Mouse (Mus musculus) intestine, postnatal 0 days (tissue): Measurements from ENCODE around the gene Plau. TPM values are rescaled to one million over a fixed set of nuclear protein-coding genes. Genes with fewer than 3 reads are reported as not detected.

Experiments used
- ATAC-seq: fragments of 200-750 bp; cut with Nextera tagmentation; 2 replicates; pipeline ENCODE4 v1.8.0; 2017; ENCODE audit warnings: mild to moderate bottlenecking, moderate TSS enrichment, moderate library complexity
- H3K27ac ChIP-seq: fragments of 300-500 bp; sonication (generic); 2 replicates; pipeline ENCODE4 v1.5.1; 2014; ENCODE audit warnings: mild to moderate bottlenecking, low read depth, low read length, moderate library complexity
- H3K27me3 ChIP-seq: fragments of 300-500 bp; sonication (generic); replicated peaks from 2 replicates; pipeline ENCODE4 v1.6.1; 2014; ENCODE audit warnings: low read length, mixed read lengths; ENCODE audit not compliant: control insufficient read depth, insufficient read depth
- H3K36me3 ChIP-seq: fragments of 300-500 bp; sonication (generic); 2 replicates; pipeline ENCODE4 v1.6.1; 2014; ENCODE audit warnings: mild to moderate bottlenecking, moderate library complexity; ENCODE audit not compliant: control insufficient read depth, insufficient read depth
- H3K4me1 ChIP-seq: fragments of 300-500 bp; sonication (generic); replicated peaks from 2 replicates; pipeline ENCODE4 v1.6.1; 2014; ENCODE audit warnings: antibody characterized with exemption, low read length, mixed read lengths; ENCODE audit not compliant: control insufficient read depth, insufficient read depth
- H3K4me2 ChIP-seq: fragments of 300-500 bp; sonication (generic); replicated peaks from 2 replicates; pipeline ENCODE4 v1.6.1; 2014; ENCODE audit warnings: low read depth, mild to moderate bottlenecking, moderate library complexity
- H3K4me3 ChIP-seq: fragments of 300-500 bp; sonication (generic); 2 replicates; pipeline ENCODE4 v1.5.1; 2014; ENCODE audit warnings: low read depth, low read length
- H3K9ac ChIP-seq: fragments of 300-500 bp; sonication (generic); 2 replicates; pipeline ENCODE4 v1.6.1; 2014; ENCODE audit warnings: mild to moderate bottlenecking, low read depth, low read length
- H3K9me3 ChIP-seq: fragments of 300-500 bp; sonication (generic); 2 replicates; pipeline ENCODE4 v1.6.1; 2016; ENCODE audit warnings: mixed run types; ENCODE audit not compliant: control insufficient read depth
- CTCF ChIP-seq: sonication (generic); IDR thresholded peaks from 2 replicates; pipeline ENCODE4 v1.5.1; 2016; ENCODE audit warnings: low read depth, mild to moderate bottlenecking, control low read depth, antibody characterized with exemption, moderate library complexity
- WGBS: fragments of 180-500 bp; shearing (Covaris S2); extraction: QIAGEN DNeasy Blood & Tissue Kit; methylation state at CpG from one replicate; pipeline ENCODE4 v1.1.7; 2014; 5-methylcytosine and 5-hydroxymethylcytosine counted together
- polyA plus RNA-seq: library from polyadenylated mRNA; unstranded; fragments of >200 nt; fragmentation: Nextera tagmentation; extraction: Ambion mirVana; gene quantifications from 2 replicates; pipeline ENCODE4 v1.2.1, GENCODE M21; 2015

The Plau gene
- polyA plus RNA-seq, 1 experiment from 2014 or later = 2.7 TPM

- no peak overlapping the region for H3K9ac ChIP-seq
- no peaks in the 10 kb centered on the region for H3K4me1 ChIP-seq
- no peaks in the 10 kb centered on the region for H3K9me3 ChIP-seq
- H3K4me3 ChIP-seq = no peak overlapping the region
- H3K36me3 ChIP-seq = no peaks in the 10 kb centered on the region
- no peaks in the 10 kb centered on the region for H3K27me3 ChIP-seq
- no peak for TF ChIP-seq CTCF
- ATAC-seq = no peak
- H3K27ac ChIP-seq = no peak overlapping the region
- WGBS = 69% methylated on average over 7 of the region's 7 CpGs
- H3K4me2 ChIP-seq = no peak overlapping the region
Observed at GRCm38 (mm10) chr14:20846214-20846613, 9.8 kb downstream of the Plau start.

- H3K9me3 ChIP-seq = no peaks in the 10 kb centered on the region
- no peak overlapping the region for H3K4me2 ChIP-seq
- H3K4me3 ChIP-seq = no peak overlapping the region
- ATAC-seq = no peak
- no peaks in the 10 kb centered on the region for H3K36me3 ChIP-seq
- no peaks in the 10 kb centered on the region for H3K4me1 ChIP-seq
- no peak overlapping the region for H3K9ac ChIP-seq
- 77% methylated on average over 3 of the region's 3 CpGs for WGBS
- no peaks in the 10 kb centered on the region for H3K27me3 ChIP-seq
- no peak overlapping the region for H3K27ac ChIP-seq
- TF ChIP-seq CTCF = no peak
Observed at GRCm38 (mm10) chr14:20847637-20848129, 11.2 kb downstream of the Plau start.

GRCm38 (mm10) chr14:20849753-20850152 lies 13.3 kb downstream of the Plau start:
- Histone ChIP-seq H3K27ac (no peak overlapping the region), H3K9me3 (no peaks in the 10 kb centered on the region), H3K36me3 (no peaks in the 10 kb centered on the region), H3K27me3 (no peaks in the 10 kb centered on the region), H3K4me1 (no peaks in the 10 kb centered on the region), H3K9ac (no peak overlapping the region), H3K4me3 (no peak overlapping the region), H3K4me2 (no peak overlapping the region)
- no peak for TF ChIP-seq CTCF
- WGBS = 79% methylated on average over 4 of the region's 4 CpGs
- no peak for ATAC-seq

GRCm38 (mm10) chr14:20850498-20850897 lies 14.0 kb downstream of the Plau start:
- ATAC-seq = no peak
- Histone ChIP-seq H3K27me3 (no peaks in the 10 kb centered on the region), H3K4me3 (no peak overlapping the region), H3K4me2 (no peak overlapping the region), H3K4me1 (no peaks in the 10 kb centered on the region), H3K9me3 (no peaks in the 10 kb centered on the region), H3K9ac (no peak overlapping the region), H3K27ac (no peak overlapping the region), H3K36me3 (no peaks in the 10 kb centered on the region)
- no peak for TF ChIP-seq CTCF
- WGBS = 47% methylated on average over 2 of the region's 2 CpGs

- H3K4me2 ChIP-seq = no peak overlapping the region
- H3K4me3 ChIP-seq = no peak overlapping the region
- no peaks in the 10 kb centered on the region for H3K36me3 ChIP-seq
- ATAC-seq = no peak
- no peaks in the 10 kb centered on the region for H3K27me3 ChIP-seq
- no peak overlapping the region for H3K27ac ChIP-seq
- H3K9ac ChIP-seq = no peak overlapping the region
- H3K4me1 ChIP-seq = no peaks in the 10 kb centered on the region
- no peak for TF ChIP-seq CTCF
- H3K9me3 ChIP-seq = no peaks in the 10 kb centered on the region
Observed at GRCm38 (mm10) chr14:20851776-20852175, 15.3 kb downstream of the Plau start.

GRCm38 (mm10) chr14:20861152-20861551 lies 24.7 kb downstream of the Plau start:
- ATAC-seq = no peak
- Histone ChIP-seq H3K4me1 (no peaks in the 10 kb centered on the region), H3K27ac (no peak overlapping the region), H3K9ac (no peak overlapping the region), H3K4me3 (no peak overlapping the region), H3K27me3 (no peaks in the 10 kb centered on the region), H3K36me3 (no peaks in the 10 kb centered on the region), H3K4me2 (no peak overlapping the region), H3K9me3 (no peaks in the 10 kb centered on the region)
- TF ChIP-seq CTCF = no peak
- 80% methylated on average over 2 of the region's 2 CpGs for WGBS

GRCm38 (mm10) chr14:20861559-20861958 lies 25.1 kb downstream of the Plau start:
- TF ChIP-seq CTCF = no peak
- Histone ChIP-seq H3K9me3 (no peaks in the 10 kb centered on the region), H3K4me1 (no peaks in the 10 kb centered on the region), H3K27ac (no peak overlapping the region), H3K9ac (no peak overlapping the region), H3K4me3 (no peak overlapping the region), H3K4me2 (no peak overlapping the region), H3K27me3 (no peaks in the 10 kb centered on the region), H3K36me3 (no peaks in the 10 kb centered on the region)
- ATAC-seq = no peak
- 73% methylated on average over 5 of the region's 5 CpGs for WGBS
